Mouse (Mus musculus) liver, embryonic 14.5 days (tissue): ENCODE results near the gene Rph3al. TPM values are rescaled to one million over a fixed set of nuclear protein-coding genes. Genes with fewer than 3 reads are reported as not detected.

ENCODE experiments used
- ATAC-seq: fragments of 200-750 bp; cut with Nextera tagmentation; 2 replicates; pipeline ENCODE4 v1.8.0; 2017; ENCODE audit warnings: moderate number of reproducible peaks, mild to moderate bottlenecking, moderate library complexity; ENCODE audit not compliant: insufficient read depth
- DNase-seq, 3 experiments: peaks; one replicate each; pipeline ENCODE4 v3.0.0-alpha.2; 2012 to 2013; ENCODE audit warnings: low read depth in 3 of 3, low spot score in 3 of 3
- H3K27ac ChIP-seq: fragments of 300-500 bp; sonication (generic); 2 replicates; pipeline ENCODE4 v1.5.1; 2014; ENCODE audit warnings: moderate library complexity, mild to moderate bottlenecking, control low read depth, inconsistent platforms
- H3K27me3 ChIP-seq: fragments of 300-500 bp; sonication (generic); 2 replicates; pipeline ENCODE4 v1.6.1; 2014; ENCODE audit warnings: mild to moderate bottlenecking, low read length, moderate library complexity; ENCODE audit not compliant: control insufficient read depth, insufficient read depth
- H3K36me3 ChIP-seq: fragments of 300-500 bp; sonication (generic); replicated peaks from 2 replicates; pipeline ENCODE4 v1.6.1; 2014; ENCODE audit warnings: low read depth; ENCODE audit not compliant: control insufficient read depth, insufficient read depth
- H3K4me1 ChIP-seq, 2 experiments: fragments of 200-500 bp in 1 of 2; fragments of 300-500 bp in 1 of 2; sonication (generic) in 1 of 2; replicated peaks; 2 replicates each; pipeline ENCODE4 v1.6.1; 2012 to 2014; ENCODE audit warnings: antibody characterized with exemption in 1 of 2, inconsistent platforms in 1 of 2, low read length in 1 of 2; ENCODE audit not compliant: control insufficient read depth in 2 of 2, insufficient read depth in 2 of 2
- H3K4me2 ChIP-seq: fragments of 300-500 bp; sonication (generic); 2 replicates; pipeline ENCODE4 v1.6.1; 2014; ENCODE audit warnings: low read depth, mild to moderate bottlenecking, control low read depth, moderate library complexity
- H3K4me3 ChIP-seq, 2 experiments: fragments of 200-500 bp in 1 of 2; fragments of 300-500 bp in 1 of 2; sonication (generic) in 1 of 2; 2 replicates each; pipeline ENCODE4 v1.5.1; 2012 to 2014; ENCODE audit warnings: low read depth in 2 of 2, low read length in 2 of 2, mild to moderate bottlenecking in 2 of 2, control low read depth in 1 of 2, inconsistent platforms in 1 of 2, moderate library complexity in 1 of 2; ENCODE audit not compliant: insufficient read depth in 1 of 2
- H3K9ac ChIP-seq: fragments of 300-500 bp; sonication (generic); replicated peaks from 2 replicates; pipeline ENCODE4 v1.6.1; 2014; ENCODE audit warnings: mild to moderate bottlenecking, control low read depth, moderate library complexity
- H3K9me3 ChIP-seq: fragments of 300-500 bp; sonication (generic); 2 replicates; pipeline ENCODE4 v1.6.1; 2016; ENCODE audit warnings: low read length, mixed read lengths; ENCODE audit not compliant: control insufficient read depth
- CTCF ChIP-seq: IDR thresholded peaks from 2 replicates; pipeline ENCODE4 v1.5.1; 2016; ENCODE audit warnings: antibody characterized with exemption, low read depth, control low read depth
- EP300 ChIP-seq: IDR thresholded peaks from 2 replicates; pipeline ENCODE4 v1.6.1; 2016; ENCODE audit warnings: antibody characterized with exemption, low read depth
- WGBS: fragments of 180-500 bp; shearing (Covaris S2); extraction: QIAGEN DNeasy Blood & Tissue Kit; methylation state at CpG from one replicate; pipeline ENCODE4 v1.1.7; 2014; ENCODE audit not compliant: insufficient replicate concordance; 5-methylcytosine and 5-hydroxymethylcytosine counted together
- polyA plus RNA-seq, 2 experiments: library from polyadenylated mRNA; depleted of rRNA in 1 of 2; stranded (reverse) in 1 of 2; unstranded in 1 of 2; fragments of >200 nt; fragmentation: Nextera tagmentation in 1 of 2; extraction: Ambion mirVana in 1 of 2; gene quantifications; 2 replicates each; pipeline versions ENCODE4 v1.2.1 to v1.2.3; 2012 to 2014

Gene Rph3al
- polyA plus RNA-seq, 2 experiments = 0.25 to 0.29 TPM

DNA sequence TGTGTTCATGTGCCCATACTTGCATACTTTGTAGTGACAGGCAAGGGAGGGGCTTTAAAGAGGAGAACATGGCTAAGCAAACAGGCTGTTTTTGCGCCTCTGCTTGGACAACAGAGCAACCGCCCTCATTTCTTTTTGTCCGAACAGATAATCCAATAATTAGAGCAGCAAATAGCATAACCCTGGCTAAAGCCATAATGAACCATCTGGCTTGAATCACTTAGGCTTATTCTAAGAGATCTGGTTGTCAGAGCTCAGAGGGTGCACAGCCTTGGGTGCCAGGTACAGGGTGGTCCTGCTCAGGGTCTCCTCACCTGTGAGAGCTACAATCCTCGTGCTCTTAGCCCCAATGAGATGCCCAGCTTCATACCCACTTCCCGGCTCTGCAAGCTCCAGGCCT lies 144.9 kb downstream of the Rph3al start:
- no peaks in the 10 kb centered on the region for H3K4me1 ChIP-seq
- no peak for TF ChIP-seq EP300
- H3K4me2 ChIP-seq = no peak overlapping the region
- no peak overlapping the region for H3K27ac ChIP-seq
- DNase-seq (no peak), ATAC-seq (no peak)
- H3K9me3 ChIP-seq = no peaks in the 10 kb centered on the region
- H3K9ac ChIP-seq = no peak overlapping the region
- H3K27me3 ChIP-seq = peaks cover 37% of the 10 kb centered on the region
- no peak overlapping the region for H3K4me3 ChIP-seq
- WGBS = 63% methylated on average over 5 of the region's 5 CpGs
- H3K36me3 ChIP-seq = no peaks in the 10 kb centered on the region

DNA sequence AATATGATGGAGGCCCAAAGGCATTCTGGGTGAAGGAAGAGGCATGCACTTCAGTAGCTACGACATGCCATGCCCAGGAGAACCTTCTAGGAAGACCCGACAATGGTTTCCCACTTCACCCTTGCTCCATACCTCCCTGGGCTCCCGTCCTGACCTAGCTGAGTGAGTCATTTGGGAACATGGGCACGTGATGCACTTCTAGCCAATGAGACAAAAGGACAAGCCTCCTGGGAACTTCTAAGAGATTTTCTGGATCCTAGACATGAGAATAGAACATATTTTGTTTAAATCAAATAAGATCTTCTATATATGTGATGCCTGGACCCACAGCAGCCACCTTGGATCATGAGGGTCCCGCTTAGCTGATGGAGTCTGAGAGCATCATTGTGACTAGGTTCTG lies 145.7 kb downstream of the Rph3al start:
- no peak overlapping the region for H3K27ac ChIP-seq
- no peak overlapping the region for H3K4me2 ChIP-seq
- no peaks in the 10 kb centered on the region for H3K9me3 ChIP-seq
- H3K27me3 ChIP-seq = peaks cover 37% of the 10 kb centered on the region
- WGBS = 44% methylated on average over 5 of the region's 5 CpGs
- DNase-seq (no peak), ATAC-seq (no peak)
- TF ChIP-seq EP300 (no peak), CTCF (no peak)
- H3K4me1 ChIP-seq = no peaks in the 10 kb centered on the region
- H3K9ac ChIP-seq = no peak overlapping the region
- no peaks in the 10 kb centered on the region for H3K36me3 ChIP-seq
- no peak overlapping the region for H3K4me3 ChIP-seq

DNA sequence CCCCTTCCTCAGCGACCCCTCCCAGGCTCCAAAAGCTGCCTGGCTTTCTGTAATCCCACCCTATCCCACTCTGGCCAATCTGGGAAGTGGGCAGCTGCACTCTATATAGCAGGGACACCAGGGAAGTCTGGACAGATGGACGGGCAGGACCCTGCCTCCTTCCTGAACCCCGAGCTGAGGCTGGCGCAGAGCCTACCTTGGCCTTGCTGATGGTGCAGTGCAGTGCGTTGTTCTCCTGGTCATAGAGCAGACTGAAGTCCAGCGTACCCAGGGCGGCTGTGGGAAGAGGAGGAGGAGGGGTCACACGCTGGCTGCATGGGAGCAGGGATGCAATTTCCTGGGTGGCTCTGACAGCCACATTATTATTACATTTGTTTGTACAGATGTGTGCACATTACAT lies 152.3 kb downstream of the Rph3al start:
- H3K27ac ChIP-seq = no peak overlapping the region
- no peaks in the 10 kb centered on the region for H3K36me3 ChIP-seq
- no peak for DNase-seq
- no peak overlapping the region for H3K4me3 ChIP-seq
- H3K9ac ChIP-seq = no peak overlapping the region
- TF ChIP-seq EP300 = no peak
- ATAC-seq = no peak
- H3K4me1 ChIP-seq = no peaks in the 10 kb centered on the region
- no peak overlapping the region for H3K4me2 ChIP-seq
- H3K9me3 ChIP-seq = no peaks in the 10 kb centered on the region
- 50% methylated on average over 8 of the region's 8 CpGs for WGBS
- H3K27me3 ChIP-seq = no peaks in the 10 kb centered on the region

DNA sequence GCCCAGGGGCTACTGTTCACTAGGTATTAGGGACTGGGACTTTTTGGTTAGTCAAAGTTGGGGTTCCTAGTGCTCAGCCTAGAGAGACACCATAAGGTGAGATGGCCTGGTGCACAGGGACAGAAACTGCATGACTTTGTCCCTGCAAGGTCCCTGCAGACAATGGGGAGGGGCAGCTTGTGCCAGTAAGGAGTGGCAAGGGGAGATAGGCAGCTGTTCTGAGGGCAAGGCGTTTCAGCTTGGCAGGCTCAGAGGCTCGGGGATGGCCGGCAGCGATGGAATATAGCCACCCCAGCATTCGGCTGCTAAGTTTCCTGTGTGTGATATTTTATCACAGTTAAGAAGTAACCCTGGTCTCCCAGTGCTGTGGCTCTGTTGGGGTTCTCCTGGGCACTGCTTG lies 154.4 kb downstream of the Rph3al start:
- Histone ChIP-seq H3K36me3 (no peaks in the 10 kb centered on the region), H3K4me3 (no peak overlapping the region), H3K27ac (no peak overlapping the region), H3K9me3 (no peaks in the 10 kb centered on the region), H3K4me2 (no peak overlapping the region), H3K9ac (no peak overlapping the region), H3K4me1 (no peaks in the 10 kb centered on the region), H3K27me3 (no peaks in the 10 kb centered on the region)
- no peak for TF ChIP-seq EP300
- TF ChIP-seq CTCF = no peak
- WGBS = 56% methylated on average over 5 of the region's 5 CpGs
- ATAC-seq = no peak
- no peak for DNase-seq

DNA sequence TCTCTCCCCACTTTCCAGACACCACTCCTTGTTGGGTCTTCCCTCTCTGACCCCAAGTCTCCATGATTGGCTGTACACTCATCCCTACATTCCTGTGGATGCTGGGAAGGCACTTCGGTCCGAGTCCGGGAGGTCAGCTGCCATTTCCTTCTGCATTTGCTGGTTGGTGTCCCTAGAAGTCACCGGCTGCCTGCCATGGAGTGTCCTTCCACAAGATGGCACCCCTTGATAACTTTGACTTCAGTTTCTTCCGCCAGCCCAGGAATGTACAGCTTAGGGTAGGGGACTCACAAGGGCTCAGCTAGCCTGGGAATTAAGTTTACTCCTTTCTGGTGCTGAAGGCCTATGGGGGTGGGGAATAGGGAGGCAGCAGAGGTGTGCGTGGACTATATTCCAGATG lies 156.3 kb downstream of the Rph3al start:
- no peaks in the 10 kb centered on the region for H3K4me1 ChIP-seq
- no peak overlapping the region for H3K27ac ChIP-seq
- peak; percentile 77 for TF ChIP-seq CTCF
- no peak for TF ChIP-seq EP300
- 24% methylated on average over 6 of the region's 6 CpGs for WGBS
- H3K36me3 ChIP-seq = no peaks in the 10 kb centered on the region
- no peak overlapping the region for H3K4me2 ChIP-seq
- ATAC-seq (no peak), DNase-seq (no peak)
- H3K27me3 ChIP-seq = no peaks in the 10 kb centered on the region
- no peak overlapping the region for H3K9ac ChIP-seq
- H3K9me3 ChIP-seq = no peaks in the 10 kb centered on the region
- no peak overlapping the region for H3K4me3 ChIP-seq

Other genes with a start within 250 kb of the Rph3al start
- gene Ywhae, start 205.6 kb downstream of the Rph3al start, polyA plus RNA-seq (2012; rRNA removed) = 127 and 175 TPM in 2 replicates
- gene Ywhae, start 205.6 kb downstream of the Rph3al start, polyA plus RNA-seq (2014; fragmentation: Nextera tagmentation; extraction: Ambion mirVana) = 231 and 245 TPM in 2 replicates
- 0.01 and 0.02 TPM in 2 replicates for gene Doc2b, start 142.4 kb downstream of the Rph3al start, polyA plus RNA-seq (2012; rRNA removed)
- gene Doc2b, start 142.4 kb downstream of the Rph3al start, polyA plus RNA-seq (2014; fragmentation: Nextera tagmentation; extraction: Ambion mirVana) = not detected in 2 replicates
- not detected in 2 replicates for gene 1700016K19Rik, start 61.5 kb upstream of the Rph3al start, polyA plus RNA-seq (2012; rRNA removed)
- gene 1700016K19Rik, start 61.5 kb upstream of the Rph3al start, polyA plus RNA-seq (2014; fragmentation: Nextera tagmentation; extraction: Ambion mirVana) = not detected in 2 replicates
- 0.92 and 1.3 TPM in 2 replicates for gene Rflnb, start 89.4 kb upstream of the Rph3al start, polyA plus RNA-seq (2012; rRNA removed)
- gene Rflnb, start 89.4 kb upstream of the Rph3al start, polyA plus RNA-seq (2014; fragmentation: Nextera tagmentation; extraction: Ambion mirVana) = 1.9 and 2.3 TPM in 2 replicates
- 7.0 and 9.4 TPM in 2 replicates for gene Vps53, start 241.2 kb upstream of the Rph3al start, polyA plus RNA-seq (2012; rRNA removed)
- gene Vps53, start 241.2 kb upstream of the Rph3al start, polyA plus RNA-seq (2014; fragmentation: Nextera tagmentation; extraction: Ambion mirVana) = 12.7 and 15.4 TPM in 2 replicates
- 2.7 and 3.1 TPM in 2 replicates for gene Fam57a, start 241.2 kb upstream of the Rph3al start, polyA plus RNA-seq (2012; rRNA removed)
- gene Fam57a, start 241.2 kb upstream of the Rph3al start, polyA plus RNA-seq (2014; fragmentation: Nextera tagmentation; extraction: Ambion mirVana) = 3.0 and 3.5 TPM in 2 replicates